Mouse (Mus musculus): Measurements from ENCODE around the gene Olfr550.

DNA sequence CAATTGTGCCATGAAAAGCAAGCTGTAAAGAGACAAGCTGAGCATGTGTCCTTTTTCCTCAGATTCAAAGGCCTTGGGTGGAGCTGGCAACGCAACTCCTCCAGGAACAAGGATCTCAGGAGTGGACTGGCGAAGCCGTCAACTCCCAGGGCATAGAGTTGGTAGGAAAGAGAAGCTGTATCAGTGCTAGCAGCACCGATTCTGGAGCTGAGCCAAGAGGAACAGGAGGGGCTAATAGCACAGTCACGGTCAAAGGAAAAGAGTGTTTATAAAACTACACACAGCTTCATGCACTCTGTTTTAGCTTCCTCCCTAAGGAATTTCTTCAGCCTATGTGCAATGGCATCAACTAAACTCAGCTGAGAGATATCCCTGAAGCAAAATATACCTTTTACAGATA, 48.4 kb downstream of the Olfr550 start:
- TF ChIP-seq POLR2A (IDR thresholded peaks at IDR 0.05; ENCODE audit: extremely low read depth, insufficient read depth, low read length) (no peak), CTCF (IDR thresholded peaks at IDR 0.05; ENCODE audit: low read depth, low read length) (no peak)

Measured in liver, adult 2 months (tissue).